Mouse (Mus musculus): ENCODE data around the gene Sertad3. TPM values are rescaled to one million over a fixed set of nuclear protein-coding genes. Genes with fewer than 3 reads are reported as not detected.

Sertad3 gene
- polyA plus RNA-seq (2015; fragmentation: Illumina TruSeq; extraction: RNeasy Lipid Tissue Mini Kit (QIAGEN cat#74804); ENCODE audit: insufficient read depth, low replicate concordance) = 13.6 TPM

DNA sequence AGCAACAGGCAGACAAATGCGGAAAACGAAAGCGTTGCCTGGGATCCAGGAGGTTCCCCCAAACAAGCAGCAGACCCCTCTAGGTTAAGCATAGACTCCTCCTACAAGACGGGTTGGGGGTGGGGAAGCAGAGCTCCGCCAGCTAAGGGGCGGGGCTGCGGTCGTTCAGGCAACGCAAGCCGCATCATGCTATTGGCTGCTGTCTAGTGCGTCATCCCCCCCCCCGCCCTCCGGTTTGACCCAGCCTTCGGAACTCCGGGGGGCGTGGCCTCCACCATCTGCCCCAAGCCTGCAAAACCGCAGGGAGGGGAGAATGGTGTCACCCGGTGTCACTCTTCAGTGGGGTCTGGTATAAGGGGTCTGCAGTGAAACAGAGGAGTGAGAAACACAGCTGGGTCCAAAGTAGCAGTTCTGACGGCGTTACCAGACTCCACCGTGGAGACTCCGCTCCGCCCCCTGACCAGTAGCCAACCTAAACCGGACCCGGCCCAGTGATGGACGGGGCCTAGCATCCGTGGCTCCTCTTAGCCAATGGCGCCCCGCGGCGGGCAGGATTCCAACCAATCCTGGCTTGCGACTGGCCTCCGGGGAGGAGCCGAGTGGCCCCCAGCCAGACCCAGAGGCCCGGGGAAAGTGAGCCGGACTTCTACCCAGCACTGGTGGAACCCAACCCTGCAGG is at the start of gene Sertad3:
Sertad3 (plus strand) TSS at position 613 of the 679 bp plus-strand sequence.

GRCm38 (mm10) chr7:27447419-27448286 is 25.9 kb upstream of the Sertad3 start, which contains the start of the genes Sptbn4 and Blvrb:
Gene Sptbn4, minus strand, starts transcription at chr7:27447686.
Gene Blvrb, plus strand, starts transcription at chr7:27447978.

GRCm38 (mm10) chr7:27486770-27487697 is 13.5 kb downstream of the Sertad3 start, which contains the start of gene Sertad1:
Gene Sertad1, plus strand, starts transcription at chr7:27486910.

DNA sequence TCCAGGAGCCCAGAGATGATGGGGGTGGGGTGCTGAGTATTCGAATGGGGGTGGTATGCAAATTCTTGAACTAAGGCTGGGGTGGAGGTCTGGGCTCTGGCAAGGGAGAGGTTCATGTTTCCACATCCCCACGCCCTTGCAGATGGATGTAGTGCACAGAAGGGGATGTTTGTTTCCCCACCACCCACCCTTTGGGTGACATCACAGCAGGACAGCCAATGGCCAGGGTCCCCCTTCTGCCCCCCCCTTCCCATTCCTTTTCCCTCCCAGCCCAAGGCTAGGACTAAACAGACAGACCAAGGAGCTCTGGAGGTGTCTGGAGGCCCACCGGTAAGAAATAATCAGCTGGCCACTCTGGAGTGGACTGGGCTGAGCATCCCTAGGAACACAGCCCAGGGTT is 25.5 kb downstream of the Sertad3 start, which contains the start of gene Prx:
Prx (plus strand) TSS at position 289 of the 400 bp plus-strand sequence.

DNA sequence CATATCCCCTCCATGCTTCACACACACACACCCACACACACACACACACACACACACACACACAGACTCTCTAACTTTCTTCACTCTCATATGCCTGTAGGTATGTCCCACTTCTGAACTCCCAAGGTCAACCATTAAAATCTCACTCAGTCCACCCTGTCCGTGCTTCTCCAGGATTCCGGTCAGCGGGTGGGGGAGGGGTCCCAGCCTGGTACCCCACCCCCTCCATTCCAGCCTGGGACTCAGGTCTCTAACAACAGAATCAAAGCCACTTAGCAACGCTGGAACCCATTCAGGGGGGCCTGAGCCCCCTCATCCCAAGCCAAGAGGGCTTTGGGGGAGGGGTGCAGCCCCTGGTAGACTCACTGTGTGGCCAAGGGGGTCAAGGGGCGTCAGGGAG is 49.4 kb downstream of the Sertad3 start, which contains the start of gene Hipk4:
Hipk4 (plus strand) TSS at position 301 of the 400 bp plus-strand sequence.

Other genes starting within 250 kb of the Sertad3 start
- gene Itpkc, start 245.1 kb upstream of the Sertad3 start, polyA plus RNA-seq (2015; fragmentation: Illumina TruSeq; extraction: RNeasy Lipid Tissue Mini Kit (QIAGEN cat#74804); ENCODE audit: insufficient read depth, low replicate concordance) = 4.7 TPM
- 7.5 TPM for gene Coq8b, start 240.7 kb upstream of the Sertad3 start, polyA plus RNA-seq (2015; fragmentation: Illumina TruSeq; extraction: RNeasy Lipid Tissue Mini Kit (QIAGEN cat#74804); ENCODE audit: insufficient read depth, low replicate concordance)
- 0.77 TPM for gene Numbl, start 215.3 kb upstream of the Sertad3 start, polyA plus RNA-seq (2015; fragmentation: Illumina TruSeq; extraction: RNeasy Lipid Tissue Mini Kit (QIAGEN cat#74804); ENCODE audit: insufficient read depth, low replicate concordance)
- gene Ltbp4, start 136.1 kb upstream of the Sertad3 start, polyA plus RNA-seq (2015; fragmentation: Illumina TruSeq; extraction: RNeasy Lipid Tissue Mini Kit (QIAGEN cat#74804); ENCODE audit: insufficient read depth, low replicate concordance) = 11.5 TPM
- gene Shkbp1, start 117.7 kb upstream of the Sertad3 start, polyA plus RNA-seq (2015; fragmentation: Illumina TruSeq; extraction: RNeasy Lipid Tissue Mini Kit (QIAGEN cat#74804); ENCODE audit: insufficient read depth, low replicate concordance) = 26.2 TPM
- gene Gm20479, start 116.3 kb upstream of the Sertad3 start, polyA plus RNA-seq (2015; fragmentation: Illumina TruSeq; extraction: RNeasy Lipid Tissue Mini Kit (QIAGEN cat#74804); ENCODE audit: insufficient read depth, low replicate concordance) = 19.3 TPM
- 0.10 TPM for gene Sptbn4, start 26.1 kb upstream of the Sertad3 start, polyA plus RNA-seq (2015; fragmentation: Illumina TruSeq; extraction: RNeasy Lipid Tissue Mini Kit (QIAGEN cat#74804); ENCODE audit: insufficient read depth, low replicate concordance)
- 39.0 TPM for gene Blvrb, start 25.8 kb upstream of the Sertad3 start, polyA plus RNA-seq (2015; fragmentation: Illumina TruSeq; extraction: RNeasy Lipid Tissue Mini Kit (QIAGEN cat#74804); ENCODE audit: insufficient read depth, low replicate concordance)
- gene Sertad1, start 13.1 kb downstream of the Sertad3 start, polyA plus RNA-seq (2015; fragmentation: Illumina TruSeq; extraction: RNeasy Lipid Tissue Mini Kit (QIAGEN cat#74804); ENCODE audit: insufficient read depth, low replicate concordance) = 7.2 TPM
- 0.51 TPM for gene Prx, start 25.6 kb downstream of the Sertad3 start, polyA plus RNA-seq (2015; fragmentation: Illumina TruSeq; extraction: RNeasy Lipid Tissue Mini Kit (QIAGEN cat#74804); ENCODE audit: insufficient read depth, low replicate concordance)
- 0.08 TPM for gene Hipk4, start 49.5 kb downstream of the Sertad3 start, polyA plus RNA-seq (2015; fragmentation: Illumina TruSeq; extraction: RNeasy Lipid Tissue Mini Kit (QIAGEN cat#74804); ENCODE audit: insufficient read depth, low replicate concordance)
- gene Pld3, start 79.5 kb downstream of the Sertad3 start, polyA plus RNA-seq (2015; fragmentation: Illumina TruSeq; extraction: RNeasy Lipid Tissue Mini Kit (QIAGEN cat#74804); ENCODE audit: insufficient read depth, low replicate concordance) = 26.5 TPM
- gene 2310022A10Rik, start 79.5 kb downstream of the Sertad3 start, polyA plus RNA-seq (2015; fragmentation: Illumina TruSeq; extraction: RNeasy Lipid Tissue Mini Kit (QIAGEN cat#74804); ENCODE audit: insufficient read depth, low replicate concordance) = 10.4 TPM
- 57.1 TPM for gene Akt2, start 117.8 kb downstream of the Sertad3 start, polyA plus RNA-seq (2015; fragmentation: Illumina TruSeq; extraction: RNeasy Lipid Tissue Mini Kit (QIAGEN cat#74804); ENCODE audit: insufficient read depth, low replicate concordance)
- not detected for gene Ttc9b, start 180.1 kb downstream of the Sertad3 start, polyA plus RNA-seq (2015; fragmentation: Illumina TruSeq; extraction: RNeasy Lipid Tissue Mini Kit (QIAGEN cat#74804); ENCODE audit: insufficient read depth, low replicate concordance)
- gene Map3k10, start 200.8 kb downstream of the Sertad3 start, polyA plus RNA-seq (2015; fragmentation: Illumina TruSeq; extraction: RNeasy Lipid Tissue Mini Kit (QIAGEN cat#74804); ENCODE audit: insufficient read depth, low replicate concordance) = 3.4 TPM
- gene Zfp607b, start 215.6 kb downstream of the Sertad3 start, polyA plus RNA-seq (2015; fragmentation: Illumina TruSeq; extraction: RNeasy Lipid Tissue Mini Kit (QIAGEN cat#74804); ENCODE audit: insufficient read depth, low replicate concordance) = 2.2 TPM

All from spleen, adult 10 weeks (tissue).